Mouse (Mus musculus) lung, postnatal 0 days (tissue): ENCODE data around the gene Tas2r143. TPM values are rescaled to one million over a fixed set of nuclear protein-coding genes. Genes with fewer than 3 reads are reported as not detected.
A peak's percentile ranks its signal among the peaks of the same experiment; 100 is the strongest.

Experiments used
- ATAC-seq: fragments of 200-750 bp; cut with Nextera tagmentation; 2 replicates; pipeline ENCODE4 v1.8.0; 2017; ENCODE audit warnings: moderate library complexity
- DNase-seq: peaks from one replicate; pipeline ENCODE4 v3.0.0-alpha.2; 2016; ENCODE audit warnings: low spot score
- H3K27ac ChIP-seq: fragments of 300-500 bp; sonication (generic); 2 replicates; pipeline ENCODE4 v1.5.1; 2014; ENCODE audit warnings: antibody characterized with exemption, mild to moderate bottlenecking, low read length, mixed read lengths
- H3K27me3 ChIP-seq: fragments of 300-500 bp; sonication (generic); replicated peaks from 2 replicates; pipeline ENCODE4 v1.6.1; 2014; ENCODE audit warnings: low read length, mixed read lengths; ENCODE audit not compliant: insufficient read depth
- H3K36me3 ChIP-seq: fragments of 300-500 bp; sonication (generic); 2 replicates; pipeline ENCODE4 v1.6.1; 2014; ENCODE audit warnings: low read length, mixed read lengths; ENCODE audit not compliant: insufficient read depth
- H3K4me1 ChIP-seq: fragments of 300-500 bp; sonication (generic); 2 replicates; pipeline ENCODE4 v1.6.1; 2014; ENCODE audit warnings: antibody characterized with exemption, low read depth, low read length, mixed read lengths; ENCODE audit not compliant: insufficient read depth
- H3K4me2 ChIP-seq: fragments of 300-500 bp; sonication (generic); replicated peaks from 2 replicates; pipeline ENCODE4 v1.6.1; 2014; ENCODE audit warnings: low read depth, mild to moderate bottlenecking, low read length, moderate library complexity, mixed read lengths
- H3K4me3 ChIP-seq: fragments of 300-500 bp; sonication (generic); 2 replicates; pipeline ENCODE4 v1.5.1; 2014; ENCODE audit warnings: low read depth, low read length
- H3K9ac ChIP-seq: fragments of 300-500 bp; sonication (generic); replicated peaks from 2 replicates; pipeline ENCODE4 v1.6.1; 2014; ENCODE audit warnings: low read depth, mild to moderate bottlenecking
- H3K9me3 ChIP-seq: fragments of 300-500 bp; sonication (generic); 2 replicates; pipeline ENCODE4 v1.6.1; 2016; ENCODE audit warnings: low read length, mixed read lengths
- CTCF ChIP-seq: IDR thresholded peaks from 2 replicates; pipeline ENCODE4 v1.5.1; 2016; ENCODE audit warnings: antibody characterized with exemption, mild to moderate bottlenecking
- EP300 ChIP-seq: IDR thresholded peaks from 2 replicates; pipeline ENCODE4 v1.6.1; 2016; ENCODE audit warnings: antibody characterized with exemption, mild to moderate bottlenecking, control low read depth
- WGBS: fragments of 180-500 bp; shearing (Covaris S2); extraction: QIAGEN DNeasy Blood & Tissue Kit; methylation state at CpG from one replicate; pipeline ENCODE4 v1.1.7; 2014; 5-methylcytosine and 5-hydroxymethylcytosine counted together
- polyA plus RNA-seq: library from polyadenylated mRNA; unstranded; fragments of >200 nt; fragmentation: Nextera tagmentation; extraction: Ambion mirVana; gene quantifications from 2 replicates; pipeline ENCODE4 v1.2.1, GENCODE M21; 2015

The Tas2r143 gene
- polyA plus RNA-seq, 1 experiment from 2014 or later, result not detected

DNA sequence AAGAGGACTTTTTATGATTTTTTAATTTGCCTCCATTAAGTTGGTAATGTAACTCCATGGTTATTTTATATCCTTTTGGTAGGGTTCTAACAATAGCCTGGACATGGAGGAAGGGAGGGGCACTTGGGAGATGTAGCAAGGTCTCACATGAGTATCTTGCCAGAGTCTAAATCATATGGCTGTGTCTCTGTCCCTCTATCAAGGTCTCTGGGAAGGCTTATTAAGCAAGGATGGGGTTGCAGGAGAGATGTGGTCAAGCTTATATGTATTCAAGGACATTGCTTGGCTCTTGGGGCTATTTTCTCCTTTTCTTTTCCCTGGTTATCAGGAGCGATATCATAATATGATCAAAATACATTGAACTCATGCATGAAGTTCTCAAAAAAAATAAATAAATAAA is 1.0 kb upstream of the Tas2r143 start:
- no peak for DNase-seq
- 100% methylated on average over 1 of the region's 1 CpGs for WGBS
- no peak overlapping the region for H3K4me3 ChIP-seq

DNA sequence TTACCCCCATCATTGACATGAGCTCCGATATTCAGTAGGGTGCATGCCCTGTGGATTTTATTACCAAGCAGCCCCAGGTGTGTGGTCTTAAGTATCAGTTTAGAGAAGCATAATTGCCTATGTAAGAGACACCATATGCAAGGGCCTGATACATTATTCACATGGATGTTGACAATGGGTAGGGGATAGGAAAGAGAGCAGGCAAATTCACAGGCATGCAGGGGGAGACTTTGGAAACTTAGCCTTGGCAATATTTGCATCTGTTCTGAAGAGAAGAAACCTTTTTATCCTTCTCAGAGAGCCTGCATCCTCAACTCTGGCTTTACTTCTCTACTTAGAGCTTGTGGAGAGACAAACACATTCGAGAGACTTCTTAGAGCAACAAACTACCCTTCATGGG is 5.1 kb downstream of the Tas2r143 start, which contains the start of gene Tas2r135:
TSS of gene Tas2r135 (plus strand) at position 301 of the 400 bp plus-strand sequence.
- no peak within 1 kb of the TSS for H3K4me3 ChIP-seq
- DNase-seq (no peak), ATAC-seq (no peak)
- no peaks in the 10 kb centered on the region for H3K36me3 ChIP-seq
- no peak for TF ChIP-seq EP300
- TF ChIP-seq CTCF, result no peak
- H3K27me3 ChIP-seq, result no peaks in the 10 kb centered on the region
- H3K9me3 ChIP-seq, result no peaks in the 10 kb centered on the region
- H3K4me1 ChIP-seq, result no peaks in the 10 kb centered on the region
- H3K4me2 ChIP-seq, result no peak within 1 kb of the TSS
- no peak within 1 kb of the TSS for H3K9ac ChIP-seq
- 63% methylated on average over 2 of the region's 2 CpGs for WGBS
- no peak within 1 kb of the TSS for H3K27ac ChIP-seq

More for the DNA sequence above, 1.0 kb upstream of the Tas2r143 start:
- Histone ChIP-seq H3K4me2 (no peak overlapping the region), H3K27ac (no peak overlapping the region), H3K36me3 (no peaks in the 10 kb centered on the region), H3K9me3 (no peaks in the 10 kb centered on the region), H3K4me1 (peaks cover 13% of the 10 kb centered on the region; the same call in 1 of the 2 replicates), H3K27me3 (no peaks in the 10 kb centered on the region), H3K9ac (no peak overlapping the region)
- ATAC-seq, result no peak
- no peak for TF ChIP-seq CTCF
- no peak for TF ChIP-seq EP300

DNA sequence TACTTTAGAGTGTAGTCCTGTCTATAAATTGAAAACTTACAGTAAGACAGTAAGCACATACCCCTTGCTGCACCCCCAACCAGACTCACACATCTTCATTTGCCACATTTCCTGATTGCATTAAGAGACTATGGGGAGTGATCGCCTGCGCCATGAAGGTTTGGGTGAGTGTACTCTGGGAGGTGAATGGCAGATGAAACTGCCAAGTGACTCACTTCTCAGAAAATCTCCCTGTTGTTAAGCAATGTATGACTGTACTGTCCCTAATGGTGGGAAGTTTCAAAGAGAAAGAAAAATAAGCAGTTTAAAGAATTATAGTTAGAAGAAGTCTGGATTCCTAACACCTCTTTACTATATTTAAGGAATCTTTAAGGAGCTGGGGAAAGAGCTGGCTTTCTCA is 19.4 kb downstream of the Tas2r143 start:
- Histone ChIP-seq H3K27ac (no peak overlapping the region), H3K9ac (no peak overlapping the region), H3K4me2 (no peak overlapping the region), H3K4me1 (no peaks in the 10 kb centered on the region), H3K4me3 (no peak overlapping the region), H3K9me3 (no peaks in the 10 kb centered on the region), H3K36me3 (no peaks in the 10 kb centered on the region), H3K27me3 (no peaks in the 10 kb centered on the region)
- peak; percentile 18 for DNase-seq
- no peak for ATAC-seq
- 90% methylated on average over 2 of the region's 2 CpGs for WGBS
- TF ChIP-seq CTCF (no peak), EP300 (no peak)

DNA sequence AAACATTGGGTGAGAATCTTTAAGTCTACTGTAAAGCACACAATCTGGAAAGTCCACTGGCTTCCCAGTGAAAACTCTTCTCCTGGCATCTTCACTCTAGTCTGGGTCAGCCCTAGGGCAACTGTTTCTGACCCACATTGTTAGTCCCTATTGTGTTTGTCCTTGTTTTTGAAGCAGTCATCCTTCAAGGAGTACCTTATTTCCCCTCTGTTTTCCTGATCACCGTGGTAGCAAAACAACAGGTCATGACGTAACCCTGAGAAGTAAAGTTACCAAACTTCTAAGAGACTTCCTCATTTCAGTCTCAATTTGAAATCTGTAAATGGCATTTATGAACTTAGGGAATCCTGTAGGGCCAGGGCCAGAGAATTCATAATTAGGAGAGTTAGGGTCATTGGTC is 21.4 kb downstream of the Tas2r143 start:
- H3K9ac ChIP-seq, result no peak overlapping the region
- no peak overlapping the region for H3K27ac ChIP-seq
- DNase-seq (peak; percentile 56), ATAC-seq (peak; percentile 48)
- TF ChIP-seq CTCF (no peak), EP300 (peak; percentile 12; the same call in 1 of the 2 replicates)
- no peaks in the 10 kb centered on the region for H3K27me3 ChIP-seq
- no peak overlapping the region for H3K4me2 ChIP-seq
- no peaks in the 10 kb centered on the region for H3K4me1 ChIP-seq
- WGBS, result 63% methylated on average over 2 of the region's 2 CpGs
- no peaks in the 10 kb centered on the region for H3K36me3 ChIP-seq
- no peaks in the 10 kb centered on the region for H3K9me3 ChIP-seq
- H3K4me3 ChIP-seq, result no peak overlapping the region

DNA sequence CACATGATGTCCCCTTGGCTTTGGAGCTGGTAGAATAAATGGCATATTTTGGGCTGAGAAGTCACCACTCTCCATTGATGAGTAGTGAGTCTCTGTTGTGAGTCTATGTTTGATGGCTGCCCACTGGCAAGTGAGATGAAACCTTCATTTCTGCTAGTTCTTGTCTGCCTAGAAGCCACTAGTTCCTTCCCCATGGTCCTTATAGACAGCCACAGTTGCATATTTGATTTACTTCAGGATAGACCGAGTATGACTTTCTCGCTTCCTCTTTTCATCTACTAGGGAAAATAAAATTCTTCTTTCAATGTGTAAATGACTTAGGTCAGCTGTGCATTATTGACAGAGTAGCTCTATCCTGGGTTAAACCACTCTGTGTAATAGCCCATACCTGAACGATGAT is 24.4 kb downstream of the Tas2r143 start:
- DNase-seq (no peak), ATAC-seq (no peak)
- 83% methylated on average over 3 of the region's 3 CpGs for WGBS

DNA sequence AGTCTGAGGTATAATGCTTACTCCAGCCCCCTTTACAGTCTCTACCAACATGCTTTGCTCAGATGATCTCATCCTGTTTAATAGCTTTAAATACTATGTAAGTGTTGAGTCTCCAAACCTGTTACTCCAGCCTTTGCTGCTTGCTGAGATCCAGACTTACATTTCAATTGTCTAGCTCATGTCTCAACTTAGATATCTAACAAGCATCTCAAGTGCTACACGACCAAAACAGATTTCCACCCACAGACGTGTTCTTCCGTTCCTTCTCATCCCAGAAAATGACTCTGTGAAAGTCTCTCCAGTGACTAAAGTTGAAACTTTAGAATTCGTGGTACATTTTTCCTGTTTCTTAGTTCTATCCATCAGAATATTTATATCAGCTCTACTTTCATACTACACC is 26.3 kb downstream of the Tas2r143 start:
- no peaks in the 10 kb centered on the region for H3K9me3 ChIP-seq
- no peak overlapping the region for H3K4me2 ChIP-seq
- H3K36me3 ChIP-seq, result no peaks in the 10 kb centered on the region
- H3K4me1 ChIP-seq, result no peaks in the 10 kb centered on the region
- 84% methylated on average over 4 of the region's 4 CpGs for WGBS
- DNase-seq (no peak), ATAC-seq (no peak)
- no peak overlapping the region for H3K27ac ChIP-seq
- no peaks in the 10 kb centered on the region for H3K27me3 ChIP-seq
- H3K4me3 ChIP-seq, result no peak overlapping the region
- no peak overlapping the region for H3K9ac ChIP-seq
- no peak for TF ChIP-seq CTCF
- TF ChIP-seq EP300, result no peak

More for the DNA sequence above, 24.4 kb downstream of the Tas2r143 start:
- no peak overlapping the region for H3K27ac ChIP-seq
- H3K4me2 ChIP-seq, result no peak overlapping the region
- TF ChIP-seq CTCF (no peak), EP300 (no peak)
- no peaks in the 10 kb centered on the region for H3K27me3 ChIP-seq
- H3K36me3 ChIP-seq, result no peaks in the 10 kb centered on the region
- no peaks in the 10 kb centered on the region for H3K4me1 ChIP-seq
- H3K9ac ChIP-seq, result no peak overlapping the region
- H3K4me3 ChIP-seq, result no peak overlapping the region
- no peaks in the 10 kb centered on the region for H3K9me3 ChIP-seq

- H3K4me3 ChIP-seq, result no peak overlapping the region
- ATAC-seq (no peak), DNase-seq (peak; percentile 48)
- H3K36me3 ChIP-seq, result no peaks in the 10 kb centered on the region
- WGBS, result 39% methylated on average over 2 of the region's 2 CpGs
- H3K27ac ChIP-seq, result no peak overlapping the region
- no peak overlapping the region for H3K4me2 ChIP-seq
- no peaks in the 10 kb centered on the region for H3K4me1 ChIP-seq
- H3K9ac ChIP-seq, result no peak overlapping the region
- H3K27me3 ChIP-seq, result no peaks in the 10 kb centered on the region
- no peak for TF ChIP-seq EP300
- TF ChIP-seq CTCF, result peak; percentile 63
- no peaks in the 10 kb centered on the region for H3K9me3 ChIP-seq
Observed at GRCm38 (mm10) chr6:42433554-42433953, 33.5 kb downstream of the Tas2r143 start.
